Mouse (Mus musculus): Measurements from ENCODE around the gene Olfr631.
"Not testable (repeated sequence)": the region's sequence is repeated elsewhere in the genome, so short reads cannot be mapped to it uniquely, and the experiment has no call there.

Gene Olfr631

DNA sequence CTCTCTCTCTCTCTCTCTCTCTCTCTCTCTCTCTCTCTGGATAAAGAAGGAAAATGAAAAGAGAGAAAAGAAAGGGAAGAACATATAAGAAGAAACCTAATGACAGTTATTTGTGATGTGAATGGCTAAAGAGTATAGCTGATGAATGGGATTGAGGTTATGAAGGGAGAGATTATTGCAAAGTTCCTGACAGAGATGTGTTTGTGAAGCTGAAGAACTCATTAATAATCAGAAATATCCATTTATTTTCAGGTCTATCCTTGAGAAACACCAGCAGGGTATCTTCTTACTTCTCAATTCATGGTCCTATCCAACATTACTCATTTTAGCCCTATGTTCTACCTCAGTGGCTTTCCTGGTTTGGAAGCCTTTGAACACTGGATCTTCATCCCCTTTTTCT lies at the start of gene Olfr631:
Olfr631 (plus strand) TSS at position 301 of the 400 bp plus-strand sequence.
- no peak for DNase-seq (ENCODE audit: low spot score in 2 of 2)

DNA sequence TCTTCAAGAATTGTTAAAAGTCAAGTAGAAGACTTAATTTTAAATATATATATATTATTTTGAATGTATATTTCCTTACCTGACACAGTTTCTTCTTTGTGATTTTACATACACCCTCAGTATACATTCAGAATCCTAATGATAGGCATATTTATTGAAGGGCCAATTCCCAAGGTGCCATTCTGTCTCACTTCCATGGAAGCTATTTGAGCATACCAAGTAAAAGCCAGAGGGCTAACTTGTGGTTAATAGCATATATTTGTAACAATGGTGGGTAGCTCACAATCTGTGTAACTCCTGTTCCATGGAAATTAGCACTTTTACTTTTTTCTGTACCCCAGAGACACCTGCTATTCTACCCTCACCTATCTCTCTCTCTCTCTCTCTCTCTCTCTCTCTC lies 42.5 kb upstream of the Olfr631 start, which contains the start of gene Olfr66:
Olfr66 (minus strand) TSS at position 101 of the 400 bp plus-strand sequence.
- no peak for DNase-seq (ENCODE audit: low spot score in 2 of 2)

DNA sequence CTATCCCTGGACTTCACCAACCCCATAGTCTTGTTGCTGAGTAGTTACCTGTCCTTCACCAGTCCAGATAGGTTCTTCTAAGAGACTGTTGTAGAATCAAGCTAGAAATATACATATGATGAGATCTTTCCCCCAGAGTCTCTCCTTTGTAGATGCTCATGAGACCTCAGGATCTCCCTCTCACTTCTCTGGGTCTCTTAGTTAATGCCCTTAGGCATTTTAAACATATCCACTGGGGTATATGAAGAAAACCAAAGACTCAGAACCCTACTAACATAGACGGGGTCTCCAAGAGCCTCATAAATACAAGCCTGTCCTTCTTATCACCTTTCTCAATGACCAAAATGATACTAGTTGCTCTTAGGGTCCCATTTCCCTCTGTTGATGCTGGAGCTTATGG lies 34.2 kb upstream of the Olfr631 start, which contains the start of gene Olfr64:
Olfr64 (minus strand) TSS at position 101 of the 400 bp plus-strand sequence.
- DNase-seq (ENCODE audit: low spot score in 2 of 2): no peak

DNA sequence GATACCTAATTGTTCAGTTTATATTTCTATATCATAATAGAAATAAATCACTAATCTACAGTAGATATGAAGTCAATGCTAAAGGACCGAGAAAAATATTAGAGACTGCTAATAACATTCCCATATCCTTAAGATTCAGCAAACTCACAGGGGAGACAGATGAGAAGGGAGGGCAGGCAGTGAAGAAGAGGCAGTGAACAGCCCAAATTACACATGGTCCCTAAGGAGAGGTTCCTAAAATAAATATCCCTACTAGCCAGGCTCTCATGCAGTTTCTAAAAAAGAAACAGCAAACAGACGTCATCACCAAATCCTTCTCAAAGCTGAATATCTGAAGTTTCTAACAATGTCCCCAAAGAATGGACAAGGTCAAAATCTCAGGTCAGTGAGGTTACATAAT lies 25.4 kb upstream of the Olfr631 start, which contains the start of gene Olfr65:
Olfr65 (plus strand) TSS at position 301 of the 400 bp plus-strand sequence.
- no peak for DNase-seq (ENCODE audit: low spot score in 2 of 2)

DNA sequence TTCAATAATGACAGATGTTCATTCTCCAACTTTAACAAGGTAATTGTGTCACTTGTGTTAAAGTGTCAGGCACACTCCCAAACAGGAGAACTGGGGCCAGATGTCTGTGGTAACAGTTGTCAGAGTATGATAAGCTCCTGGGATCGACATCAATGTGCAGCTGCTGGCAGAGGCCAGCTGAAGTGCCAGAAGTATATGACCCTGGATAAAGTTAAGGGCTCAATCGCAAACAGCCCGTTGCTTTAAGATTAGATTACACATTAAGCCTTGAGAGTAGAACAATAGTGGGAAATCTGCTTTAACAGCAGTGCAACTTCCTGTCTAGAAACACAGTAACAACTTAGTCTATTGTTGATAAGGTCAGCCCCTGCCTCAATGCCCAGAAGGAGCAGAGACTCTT lies 18.6 kb upstream of the Olfr631 start:
- DNase-seq (ENCODE audit: low spot score in 2 of 2): no peak

DNA sequence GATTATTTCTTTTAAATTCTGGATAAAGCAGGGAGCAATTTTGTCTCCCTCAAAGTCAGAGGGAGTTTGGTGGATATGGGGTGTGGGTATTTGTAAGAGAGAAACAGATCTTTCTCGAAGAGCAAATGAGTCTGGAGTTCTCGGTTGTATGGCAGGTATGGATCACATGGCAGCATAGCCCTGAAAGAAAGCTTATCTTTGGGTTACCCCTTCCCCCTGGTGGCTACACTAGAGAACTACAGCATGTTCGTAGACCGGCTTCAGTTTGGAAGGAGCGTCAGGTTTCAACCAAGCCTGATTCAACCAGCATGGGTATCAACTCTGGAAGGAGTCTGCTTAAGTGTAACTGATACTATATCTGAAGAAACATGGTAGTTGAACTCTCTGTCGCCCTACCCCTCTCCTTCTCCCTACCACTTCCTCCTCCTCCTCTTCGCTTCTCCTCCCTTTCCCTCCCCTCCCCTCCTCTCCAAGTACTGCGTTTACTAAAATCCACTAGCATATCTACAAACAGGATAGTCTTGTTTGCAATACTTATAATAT lies 15.6 kb upstream of the Olfr631 start:
- DNase-seq (ENCODE audit: low spot score in 2 of 2): no peak

DNA sequence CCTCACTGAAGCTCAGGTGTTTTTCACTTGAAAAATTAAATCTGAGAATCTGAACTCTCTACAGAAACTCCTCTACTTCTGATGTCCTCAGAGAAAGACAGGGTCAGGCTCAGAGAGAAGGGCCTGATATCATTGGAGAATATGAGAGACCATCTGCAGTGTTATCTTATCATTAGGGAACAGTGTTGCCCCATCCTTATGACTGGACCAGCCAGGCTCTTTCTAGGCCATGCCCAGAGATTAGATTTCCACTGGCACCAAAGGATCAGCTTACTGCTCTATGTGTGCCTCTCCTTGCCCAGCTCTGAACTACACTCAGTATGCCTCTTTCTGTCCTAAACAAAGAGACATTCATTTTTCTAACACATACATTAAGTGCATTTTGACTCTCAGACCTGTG lies 13.3 kb upstream of the Olfr631 start:
- DNase-seq (ENCODE audit: low spot score in 2 of 2): no peak

DNA sequence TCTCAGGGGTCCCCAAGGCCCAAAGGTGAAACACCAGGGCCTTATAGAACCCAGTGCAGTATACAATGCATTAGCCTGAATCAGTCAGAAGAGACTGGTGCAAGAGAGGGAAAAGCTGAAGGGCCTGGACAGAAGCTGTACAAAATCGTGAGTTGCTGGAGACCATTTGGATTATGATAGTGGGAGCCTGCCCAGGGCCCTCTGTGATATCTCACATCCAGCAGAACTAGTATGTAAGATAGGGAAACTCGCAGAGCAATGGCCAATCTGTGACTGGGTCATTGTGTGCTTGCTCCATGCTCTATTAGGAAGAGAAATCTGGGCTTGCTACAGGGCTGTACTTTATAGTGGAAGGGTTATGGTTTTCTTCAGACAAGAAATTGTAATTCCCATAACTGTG lies 5.6 kb downstream of the Olfr631 start, which contains the start of gene Olfr632:
Olfr632 (plus strand) TSS at position 84 of the 400 bp plus-strand sequence.
- no peak for DNase-seq (ENCODE audit: low spot score in 2 of 2)

DNA sequence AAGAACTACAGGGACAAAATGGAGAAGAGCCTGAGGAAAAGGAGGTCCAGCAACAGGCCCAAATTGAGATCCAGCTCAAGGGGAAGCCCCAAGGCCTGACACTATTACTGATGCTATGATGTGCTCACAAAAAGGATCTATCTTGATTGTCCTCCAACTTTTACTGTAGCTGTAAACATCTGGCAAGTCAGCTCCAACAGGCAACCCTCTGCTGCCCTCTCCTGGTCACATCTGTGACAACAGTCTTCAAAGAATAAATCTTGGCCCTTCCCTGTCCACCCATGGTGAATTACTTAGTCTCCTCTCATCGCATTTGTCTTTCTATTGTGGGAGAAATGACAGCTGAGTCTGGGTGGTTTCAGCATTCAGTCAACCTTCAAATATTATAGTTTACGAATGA lies 14.1 kb downstream of the Olfr631 start:
- peak; percentile 3 to 4 for DNase-seq (ENCODE audit: low spot score in 2 of 2)

DNA sequence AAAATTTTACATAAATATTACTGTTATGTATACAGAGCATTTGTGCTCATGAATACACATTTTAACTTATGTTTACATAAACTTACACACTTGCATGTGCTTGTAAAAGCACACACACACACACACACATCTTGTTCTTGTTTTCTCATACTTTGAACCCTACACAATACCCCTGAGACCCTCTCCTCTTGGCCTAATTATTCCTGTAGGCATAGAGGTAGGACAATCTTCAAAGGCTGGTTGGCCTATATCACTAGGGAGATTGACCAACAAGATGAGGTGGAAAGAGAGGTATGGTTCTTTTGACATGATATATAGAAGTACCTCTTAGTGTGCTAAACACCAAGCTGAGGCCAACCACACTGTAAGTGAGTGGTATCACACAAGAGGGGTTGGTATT lies 15.5 kb downstream of the Olfr631 start, which contains the start of gene Olfr633:
Olfr633 (plus strand) TSS at position 301 of the 400 bp plus-strand sequence.
- DNase-seq (ENCODE audit: low spot score in 2 of 2): no peak

DNA sequence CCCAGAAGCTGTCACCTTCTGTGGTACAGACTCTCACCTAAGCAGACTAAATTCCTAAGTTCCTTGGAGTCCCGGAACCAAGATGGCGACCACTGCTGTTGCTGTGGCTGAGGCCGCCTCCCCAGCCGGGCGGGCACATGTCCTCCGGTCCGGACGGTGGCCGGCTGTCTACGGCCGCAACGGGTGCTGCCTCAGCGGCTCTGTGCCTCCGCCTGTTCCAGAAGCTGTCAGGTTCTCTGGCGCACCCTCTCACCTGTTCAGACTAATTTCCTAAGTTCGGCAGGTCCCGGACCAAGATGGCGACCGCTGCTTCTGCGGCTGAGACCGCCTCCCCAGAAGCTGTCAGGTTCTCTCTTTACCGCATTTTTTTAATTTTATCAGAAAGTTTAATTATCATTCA lies 38.2 kb downstream of the Olfr631 start:
- not testable (repeated sequence) for DNase-seq (ENCODE audit: low spot score in 2 of 2)

DNA sequence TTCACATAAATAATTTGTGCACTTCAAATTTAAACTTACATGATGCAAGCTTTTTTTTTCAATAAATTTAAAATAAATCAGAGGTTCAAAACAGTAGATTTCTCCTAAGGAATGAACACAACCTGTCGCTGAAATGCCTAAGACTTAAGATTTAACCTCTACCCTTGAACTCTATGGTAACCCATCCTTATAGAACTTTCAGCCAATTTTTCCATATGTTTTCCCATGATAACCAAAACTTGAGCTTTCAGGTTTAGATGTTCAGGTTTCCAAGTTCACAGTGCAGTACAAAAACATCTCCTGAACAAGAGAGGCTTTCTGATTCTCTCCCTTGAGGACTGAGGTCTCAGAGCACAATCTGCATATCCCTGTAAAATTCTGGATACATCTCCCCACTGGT lies 42.2 kb downstream of the Olfr631 start, which contains the start of gene Olfr635:
Olfr635 (plus strand) TSS at position 301 of the 400 bp plus-strand sequence.
- DNase-seq (ENCODE audit: low spot score in 2 of 2): no peak

DNA sequence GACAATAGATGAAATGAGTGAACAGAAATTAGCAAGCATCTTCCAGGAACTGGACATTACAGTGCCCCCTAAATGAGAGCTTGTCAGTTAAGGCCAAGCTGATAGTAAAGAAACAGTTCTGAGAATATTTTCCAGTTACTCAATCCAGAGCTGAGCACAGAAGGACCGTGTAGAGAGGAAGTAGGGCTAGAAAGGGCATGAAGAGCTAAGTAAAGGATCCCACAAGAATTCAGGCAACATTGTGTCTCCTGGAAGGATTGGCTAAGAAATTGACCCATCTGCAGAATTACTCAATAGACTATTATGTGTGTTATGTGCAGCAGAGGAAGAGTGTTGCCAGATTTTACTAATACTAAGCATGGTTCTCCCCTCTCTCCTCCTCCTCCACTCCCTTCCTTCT lies 43.2 kb downstream of the Olfr631 start:
- no peak for DNase-seq (ENCODE audit: low spot score in 2 of 2)
